Mouse (Mus musculus): ENCODE results near the gene Pigb.

Gene Pigb

GRCm38 (mm10) chr9:72996806-72997205 is 43.4 kb downstream of the Pigb start:
- in situ Hi-C loops (cut with MboI; ENCODE audit: low sequenced_read_pairs): no loop called here

- in situ Hi-C loops (cut with MboI; ENCODE audit: low sequenced_read_pairs): no loop called here
These were observed 44.0 kb downstream of the Pigb start for GRCm38 (mm10) chr9:72996167-72996566.

DNA sequence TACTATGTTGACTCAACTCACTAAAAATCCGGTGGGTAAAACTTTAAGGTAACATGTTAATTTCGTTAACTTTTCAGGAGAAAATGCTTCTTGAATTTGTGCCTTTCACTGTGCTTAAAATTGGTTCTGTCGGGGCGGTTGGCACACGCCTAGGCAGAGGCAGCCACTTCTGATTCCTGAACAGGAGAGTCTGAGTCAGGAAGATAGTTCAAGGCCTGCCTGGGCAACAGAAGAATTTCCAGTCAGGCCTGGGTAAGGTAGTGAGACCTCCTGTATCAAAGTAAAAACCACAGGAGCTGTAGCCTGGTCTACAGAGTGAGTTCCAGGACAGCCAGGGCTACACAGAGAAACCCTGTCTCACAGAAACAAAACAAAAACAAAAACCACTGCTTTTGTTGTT is 47.6 kb downstream of the Pigb start:
- in situ Hi-C loops (cut with MboI; ENCODE audit: low sequenced_read_pairs): no loop called here

DNA sequence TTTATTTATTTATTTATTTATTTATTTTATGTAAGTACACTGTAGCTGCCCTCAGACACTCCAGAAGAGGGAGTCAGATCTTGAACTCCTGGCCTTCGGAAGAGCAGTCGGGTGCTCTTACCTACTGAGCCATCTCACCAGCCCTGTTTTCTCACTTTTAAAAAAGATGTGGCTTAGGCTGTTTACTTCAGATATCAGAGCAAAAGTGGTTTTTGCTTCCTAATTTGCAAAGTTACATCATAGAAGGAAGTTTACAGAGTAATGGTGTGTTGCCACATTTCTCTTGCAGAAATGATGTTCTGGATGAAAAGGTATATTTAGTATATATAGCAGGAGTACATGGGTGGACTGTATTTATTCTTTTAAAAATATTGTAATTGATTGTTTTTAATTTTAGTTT is 48.8 kb downstream of the Pigb start:
- in situ Hi-C loops (cut with MboI; ENCODE audit: low sequenced_read_pairs): no loop called here

GRCm38 (mm10) chr9:72988706-72989105 is 51.5 kb downstream of the Pigb start:
- in situ Hi-C loops (cut with MboI; ENCODE audit: low sequenced_read_pairs): no loop called here

GRCm38 (mm10) chr9:72987703-72988102 is 52.5 kb downstream of the Pigb start:
- in situ Hi-C loops (cut with MboI; ENCODE audit: low sequenced_read_pairs): no loop called here

DNA sequence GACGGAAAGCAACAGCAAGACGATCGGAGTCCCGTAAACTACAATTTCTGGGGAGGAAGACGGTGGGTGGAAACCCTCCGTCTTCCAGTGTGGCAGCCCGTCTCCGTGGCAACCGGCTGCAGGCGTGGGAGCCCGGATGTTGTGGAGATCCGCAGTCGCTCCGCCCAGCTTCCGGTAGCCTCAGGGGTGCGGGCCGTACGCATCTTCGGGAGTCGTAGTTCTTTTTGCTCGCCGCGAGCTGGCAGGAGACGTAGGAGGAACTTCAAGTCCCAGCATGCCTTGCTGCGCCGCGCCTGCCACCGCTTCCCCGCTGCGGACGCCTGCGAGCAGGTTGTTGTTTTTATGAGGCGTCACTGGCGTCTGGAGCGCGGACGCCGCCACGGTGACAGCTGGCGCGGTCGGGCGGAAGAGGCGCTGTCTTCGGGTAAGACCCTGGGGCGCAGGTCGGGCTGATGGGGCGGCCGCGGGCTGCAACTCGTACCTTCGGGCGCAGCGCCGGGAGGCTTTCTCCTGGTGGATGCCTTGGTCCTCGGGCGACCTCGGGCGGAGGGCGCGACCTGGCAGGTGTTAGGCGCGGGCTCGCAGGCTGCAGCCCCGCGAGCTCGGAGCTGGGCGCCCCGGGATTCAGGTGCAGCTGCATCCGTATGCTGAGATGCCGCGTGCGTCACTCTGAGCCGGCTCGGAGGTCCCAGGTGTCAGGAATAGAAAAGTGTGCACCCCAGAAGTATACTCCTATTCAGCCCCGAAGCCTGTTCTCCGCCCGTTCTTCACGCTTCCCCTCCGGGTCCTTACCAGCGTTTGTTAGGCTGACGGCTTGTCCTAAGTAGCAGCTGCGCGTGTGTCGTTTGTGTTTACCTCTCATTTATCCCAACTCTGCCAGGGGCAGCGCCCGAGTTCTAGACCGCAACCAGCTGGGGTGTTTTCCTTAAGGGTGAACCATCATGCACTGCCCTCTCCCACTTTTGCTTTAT is 54.6 kb downstream of the Pigb start, which contains the start of the genes Ccpg1os and Ccpg1:
Gene Ccpg1os (minus strand): TSS at position 133 of the 971 bp plus-strand sequence.
Gene Ccpg1 (plus strand): TSS at position 180 of the 971 bp plus-strand sequence.
- in situ Hi-C loops (cut with MboI; ENCODE audit: low sequenced_read_pairs): no loop called here

- in situ Hi-C loops (cut with MboI; ENCODE audit: low sequenced_read_pairs): no loop called here
These were observed 57.1 kb downstream of the Pigb start for GRCm38 (mm10) chr9:72983066-72983465.

DNA sequence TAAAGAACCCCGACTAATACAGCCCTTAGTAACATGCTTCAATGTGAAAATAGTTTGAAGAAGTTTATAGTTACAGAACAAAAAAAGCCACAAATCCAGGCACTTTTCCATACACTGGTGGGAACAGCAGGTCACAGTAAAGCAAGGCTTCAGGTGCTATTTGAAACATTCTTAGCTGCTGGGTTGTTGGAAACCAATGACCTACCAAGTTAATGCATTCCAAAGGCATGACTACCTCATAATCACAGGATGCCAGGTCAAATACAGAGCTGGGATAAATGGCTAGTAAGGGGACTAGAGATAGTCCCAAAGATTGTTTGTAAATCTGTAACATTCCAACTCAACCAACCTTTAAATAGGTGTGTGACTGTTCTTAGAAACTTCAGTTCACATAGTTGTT is 64.9 kb downstream of the Pigb start:
- in situ Hi-C loops (cut with MboI; ENCODE audit: low sequenced_read_pairs): no loop called here

DNA sequence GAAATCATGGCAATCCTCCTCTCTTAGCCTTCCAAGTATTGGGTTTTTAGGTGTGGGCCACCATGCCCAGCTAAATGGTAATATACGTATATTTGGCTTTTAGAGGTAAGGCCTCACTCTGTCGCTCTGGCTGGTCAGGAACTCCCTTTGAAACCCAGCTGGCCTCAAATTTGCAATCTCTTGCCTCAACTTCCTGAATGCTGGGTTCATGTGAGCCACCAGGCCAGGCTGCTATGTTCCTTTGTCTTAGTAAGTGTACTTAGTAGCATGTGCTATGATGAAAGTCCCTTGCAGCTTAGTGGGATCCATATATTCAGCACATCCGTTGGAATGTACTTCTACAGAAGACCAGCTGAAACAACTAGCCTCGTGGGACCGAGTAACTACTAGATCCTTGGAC is 65.4 kb downstream of the Pigb start:
- in situ Hi-C loops (cut with MboI; ENCODE audit: low sequenced_read_pairs): no loop called here

DNA sequence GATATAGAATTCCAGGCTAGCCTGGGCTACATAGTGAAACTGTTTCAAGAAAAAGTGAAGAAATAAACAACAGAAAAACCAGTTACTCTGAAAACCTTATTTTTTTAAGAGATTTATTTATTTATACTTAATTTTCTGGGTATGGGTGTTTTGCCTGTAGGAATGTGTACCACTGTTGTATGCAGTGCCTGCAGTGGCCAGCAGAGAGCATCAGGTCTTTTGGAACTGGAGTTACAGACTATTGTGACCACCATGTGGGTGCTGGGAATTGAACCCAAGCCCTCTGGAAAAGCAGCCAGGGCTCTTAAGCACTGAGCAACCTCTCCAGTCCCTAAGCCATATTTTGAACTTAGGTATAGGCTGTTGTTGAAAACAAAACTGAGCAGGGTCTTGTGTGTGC is 67.2 kb downstream of the Pigb start:
- in situ Hi-C loops (cut with MboI; ENCODE audit: low sequenced_read_pairs): no loop called here

GRCm38 (mm10) chr9:72972435-72972834 is 67.7 kb downstream of the Pigb start:
- in situ Hi-C loops (cut with MboI; ENCODE audit: low sequenced_read_pairs): no loop called here

DNA sequence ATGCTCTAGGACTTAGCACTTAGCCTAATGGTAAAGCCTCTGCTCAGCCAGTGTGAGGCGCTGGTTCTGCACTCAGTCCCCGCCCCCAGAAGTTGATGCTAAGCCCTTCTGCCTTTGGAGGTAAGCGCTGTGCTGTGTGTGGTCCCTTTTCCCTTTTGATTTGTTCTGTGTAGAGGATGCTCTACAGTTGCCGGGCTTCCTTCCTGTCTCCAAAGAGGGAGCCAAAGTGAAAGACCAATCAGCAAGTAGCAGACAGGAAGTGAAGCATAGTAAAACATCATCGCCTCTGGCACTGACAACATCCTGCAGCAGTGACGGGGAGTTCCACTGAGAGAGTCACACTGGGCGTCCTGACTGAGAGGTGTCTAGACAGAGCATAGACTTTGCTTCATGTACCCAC is 70.3 kb downstream of the Pigb start:
- in situ Hi-C loops (cut with MboI; ENCODE audit: low sequenced_read_pairs): loop anchor here (10.0 kb wide), 1 partner anchor 125 kb away; no protein-coding TSS in a partner anchor

DNA sequence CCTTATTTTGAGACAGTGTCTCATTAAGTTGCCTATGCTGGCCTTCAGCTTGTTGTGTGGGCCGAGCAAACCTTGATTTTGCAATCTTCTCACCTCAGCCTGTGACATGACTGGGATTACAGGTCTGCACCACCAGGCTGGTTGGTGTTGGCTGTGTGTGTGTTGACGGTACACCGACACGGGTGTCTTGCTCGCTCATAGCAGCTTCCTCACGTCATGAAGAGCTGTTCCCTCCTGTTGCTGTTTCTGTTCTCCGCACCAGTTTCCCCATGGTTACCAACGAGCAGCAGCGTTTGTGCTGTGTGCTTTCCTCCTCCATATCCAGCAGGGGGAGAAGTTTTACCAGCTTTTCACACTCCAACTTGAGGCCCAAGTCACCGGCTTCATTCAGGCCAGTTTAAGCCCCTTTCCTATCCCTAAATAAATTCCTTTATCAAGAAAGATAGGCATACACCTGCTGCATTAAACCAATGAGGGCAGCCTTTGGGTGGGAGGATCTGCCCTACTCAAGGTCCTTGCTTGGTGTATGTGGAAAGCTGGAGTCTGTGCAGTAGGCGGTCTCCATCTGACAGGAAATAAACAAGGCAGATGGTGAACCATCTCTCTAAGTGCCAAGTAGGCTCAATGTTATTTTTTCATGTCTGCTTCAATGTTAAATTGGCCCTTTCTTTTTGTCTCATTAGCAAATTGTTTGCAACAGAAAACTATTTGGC is 71.7 kb downstream of the Pigb start:
- in situ Hi-C loops (cut with MboI; ENCODE audit: low sequenced_read_pairs): loop anchor here (10.0 kb wide), 1 partner anchor 126 kb away; no protein-coding TSS in a partner anchor

DNA sequence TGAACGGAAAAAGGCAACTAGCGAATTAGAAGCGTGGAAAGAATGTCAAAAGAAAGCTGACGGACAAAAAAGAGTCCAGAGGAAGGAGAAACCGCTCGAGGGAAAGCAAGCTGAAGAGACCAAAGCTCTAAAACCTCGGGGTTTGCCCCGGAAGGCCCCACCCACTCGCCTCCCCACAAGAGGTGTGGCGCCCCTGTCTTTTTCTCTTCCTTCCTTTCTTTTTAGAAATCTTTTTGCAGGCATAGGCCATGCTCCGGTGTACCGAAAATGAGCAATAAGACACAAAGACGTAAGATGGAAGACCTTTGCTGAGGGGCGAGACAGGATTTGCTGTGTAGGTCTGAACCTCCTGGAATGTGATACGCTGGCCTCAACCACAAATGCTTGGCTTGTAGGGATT is 78.2 kb downstream of the Pigb start:
- in situ Hi-C loops (cut with MboI; ENCODE audit: low sequenced_read_pairs): loop anchor here (10.0 kb wide), 1 partner anchor 133 kb away; no protein-coding TSS in a partner anchor

DNA sequence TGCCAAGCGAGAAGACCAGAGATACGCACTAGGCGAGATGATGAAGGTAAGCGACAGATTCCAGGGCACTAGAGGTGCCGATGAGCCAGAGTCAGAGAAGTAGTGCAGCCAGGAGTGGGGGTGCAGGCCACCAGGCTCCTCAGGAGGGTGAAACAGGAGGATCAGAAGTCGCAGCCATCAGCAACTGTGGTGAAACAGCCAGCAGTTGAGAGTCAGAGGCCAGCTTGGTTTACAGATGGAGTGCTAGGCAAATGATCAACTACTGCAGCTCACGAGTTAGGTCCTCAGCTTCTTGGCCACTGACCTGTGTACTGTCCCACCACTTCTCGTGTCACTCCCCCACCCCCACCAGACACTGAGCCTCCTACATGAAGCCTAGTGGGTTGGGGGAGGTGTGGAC is 78.8 kb downstream of the Pigb start:
- in situ Hi-C loops (cut with MboI; ENCODE audit: low sequenced_read_pairs): loop anchor here (10.0 kb wide), 1 partner anchor 133 kb away; no protein-coding TSS in a partner anchor

- in situ Hi-C loops (cut with MboI; ENCODE audit: low sequenced_read_pairs): no loop called here
These were observed 81.4 kb downstream of the Pigb start, which contains the start of the genes Dyx1c1 and Gm44503 for GRCm38 (mm10) chr9:72958521-72959450. Gene Dyx1c1 (plus strand): TSS chr9:72958785. Gene Gm44503 (plus strand): TSS chr9:72958852.

Data from CH12F3 (cell line).